Mouse (Mus musculus): ENCODE data around the gene Ssbp4.
"Not testable (repeated sequence)": the region's sequence is repeated elsewhere in the genome, so short reads cannot be mapped to it uniquely, and the experiment has no call there.

The Ssbp4 gene

GRCm38 (mm10) chr8:70606780-70607602 is 1.7 kb downstream of the Ssbp4 start:
- no peak for DNase-seq

- no peak for DNase-seq
Measured at GRCm38 (mm10) chr8:70605871-70606779, 2.5 kb downstream of the Ssbp4 start.

- DNase-seq, result no peak
Measured at GRCm38 (mm10) chr8:70604558-70604957, 4.1 kb downstream of the Ssbp4 start.

GRCm38 (mm10) chr8:70602139-70602811 is 6.4 kb downstream of the Ssbp4 start:
- no peak for DNase-seq

- DNase-seq, result peak; percentile 70 to 84
Measured at GRCm38 (mm10) chr8:70601271-70601649, 7.4 kb downstream of the Ssbp4 start.

- no peak for DNase-seq
Measured at GRCm38 (mm10) chr8:70600473-70601270, 8.0 kb downstream of the Ssbp4 start.

- DNase-seq, result no peak
Measured at GRCm38 (mm10) chr8:70599507-70600290, 9.0 kb downstream of the Ssbp4 start.

GRCm38 (mm10) chr8:70598722-70599121 is 9.9 kb downstream of the Ssbp4 start:
- DNase-seq, result peak in 1 of 2 experiments; percentile 9

- peak; percentile 92 for DNase-seq
Measured at GRCm38 (mm10) chr8:70598283-70598682, 10.4 kb downstream of the Ssbp4 start.

GRCm38 (mm10) chr8:70597417-70598272 is 11.0 kb downstream of the Ssbp4 start:
- peak in 1 of 2 experiments; percentile 34 for DNase-seq

GRCm38 (mm10) chr8:70596775-70597416 is 11.8 kb downstream of the Ssbp4 start:
- DNase-seq, result peak; percentile 67 to 73

- no peak for DNase-seq
Measured at GRCm38 (mm10) chr8:70596216-70596615, 12.5 kb downstream of the Ssbp4 start.

GRCm38 (mm10) chr8:70595811-70596210 is 12.9 kb downstream of the Ssbp4 start:
- no peak for DNase-seq

GRCm38 (mm10) chr8:70594621-70595564 is 13.8 kb downstream of the Ssbp4 start:
- peak in 1 of 2 experiments; percentile 55 for DNase-seq

- DNase-seq, result peak; percentile 56 to 68
Measured at GRCm38 (mm10) chr8:70593961-70594609, 14.6 kb downstream of the Ssbp4 start, which contains the start of gene Isyna1. TSS of gene Isyna1 (plus strand) at chr8:70594373.

GRCm38 (mm10) chr8:70593173-70593572 is 15.5 kb downstream of the Ssbp4 start:
- DNase-seq, result no peak

GRCm38 (mm10) chr8:70591569-70591968 is 17.1 kb downstream of the Ssbp4 start:
- DNase-seq, result no peak

- not testable (repeated sequence) for DNase-seq
Measured at GRCm38 (mm10) chr8:70587955-70588354, 20.7 kb downstream of the Ssbp4 start.
